Mouse (Mus musculus) cerebellum, postnatal 4 days (tissue): Measurements from ENCODE around the gene Dock9.

Experiments used
- DNase-seq, 2 experiments: peaks; one replicate each; pipeline ENCODE4 v3.0.0; 2022; ENCODE audit warnings: low spot score in 2 of 2, mixed read lengths in 1 of 2

Gene Dock9

GRCm38 (mm10) chr14:121516881-121517280 lies 280.8 kb downstream of the Dock9 start:
- DNase-seq = no peak

GRCm38 (mm10) chr14:121508929-121509328 lies 288.7 kb downstream of the Dock9 start:
- no peak for DNase-seq

GRCm38 (mm10) chr14:121506336-121506735 lies 291.3 kb downstream of the Dock9 start:
- no peak for DNase-seq

- DNase-seq = no peak
Measured at GRCm38 (mm10) chr14:121505485-121505860, 292.2 kb downstream of the Dock9 start.

GRCm38 (mm10) chr14:121504781-121505484 lies 292.7 kb downstream of the Dock9 start, which contains the start of gene Slc15a1:
Slc15a1 (minus strand) TSS chr14:121505252.
- no peak for DNase-seq

GRCm38 (mm10) chr14:121500577-121500976 lies 297.1 kb downstream of the Dock9 start:
- DNase-seq = no peak

- no peak for DNase-seq
Measured at GRCm38 (mm10) chr14:121499769-121500168, 297.9 kb downstream of the Dock9 start.

- no peak for DNase-seq
Measured at GRCm38 (mm10) chr14:121497800-121498199, 299.8 kb downstream of the Dock9 start.

- DNase-seq = no peak
Measured at GRCm38 (mm10) chr14:121495741-121496140, 301.9 kb downstream of the Dock9 start.

GRCm38 (mm10) chr14:121495120-121495519 lies 302.5 kb downstream of the Dock9 start:
- DNase-seq = no peak

GRCm38 (mm10) chr14:121494238-121494637 lies 303.4 kb downstream of the Dock9 start:
- no peak for DNase-seq

- no peak for DNase-seq
Measured at GRCm38 (mm10) chr14:121493712-121494111, 303.9 kb downstream of the Dock9 start.

GRCm38 (mm10) chr14:121492328-121492727 lies 305.3 kb downstream of the Dock9 start:
- DNase-seq = no peak
